Mouse (Mus musculus) embryonic fibroblast, embryonic 13.5 days (primary cell): Measurements from ENCODE around the gene Tmem56.

Experiments
- CTCF ChIP-seq: IDR thresholded peaks from 2 replicates; pipeline ENCODE4 v1.5.1; 2011; ENCODE audit warnings: mild to moderate bottlenecking, control low read depth, low read length, moderate library complexity, borderline replicate concordance; ENCODE audit not compliant: insufficient read depth
- POLR2A ChIP-seq: IDR thresholded peaks from 2 replicates; pipeline ENCODE4 v1.6.1; 2011; ENCODE audit warnings: low read depth, mild to moderate bottlenecking, control low read depth, low read length, moderate library complexity

GRCm38 (mm10) chr3:121312426-121312825 is 29.5 kb upstream of the Tmem56 start:
- no peak for TF ChIP-seq CTCF
- no peak for TF ChIP-seq POLR2A
